Mouse (Mus musculus) liver, postnatal 0 days (tissue): Measurements from ENCODE around the gene Eif3d. TPM values are rescaled to one million over a fixed set of nuclear protein-coding genes. Genes with fewer than 3 reads are reported as not detected.

Source experiments
- ATAC-seq: fragments of 200-750 bp; cut with Nextera tagmentation; 2 replicates; pipeline ENCODE4 v1.8.0; 2017; ENCODE audit warnings: mild to moderate bottlenecking, moderate library complexity
- DNase-seq: peaks from one replicate; pipeline ENCODE4 v3.0.0-alpha.2; 2016
- H3K27ac ChIP-seq: fragments of 300-500 bp; sonication (generic); 2 replicates; pipeline ENCODE4 v1.5.1; 2014; ENCODE audit warnings: antibody characterized with exemption, moderate library complexity, mild to moderate bottlenecking, low read depth
- H3K27me3 ChIP-seq: fragments of 300-500 bp; sonication (generic); 2 replicates; pipeline ENCODE4 v1.6.1; 2014; ENCODE audit warnings: low read length, control low read depth, mixed read lengths; ENCODE audit not compliant: insufficient read depth
- H3K36me3 ChIP-seq: fragments of 300-500 bp; sonication (generic); replicated peaks from 2 replicates; pipeline ENCODE4 v1.6.1; 2014; ENCODE audit warnings: mild to moderate bottlenecking, control low read depth, low read length, moderate library complexity, mixed read lengths; ENCODE audit not compliant: insufficient read depth
- H3K4me1 ChIP-seq: fragments of 300-500 bp; sonication (generic); 2 replicates; pipeline ENCODE4 v1.6.1; 2014; ENCODE audit warnings: antibody characterized with exemption, mild to moderate bottlenecking, control low read depth; ENCODE audit not compliant: insufficient read depth
- H3K4me2 ChIP-seq: fragments of 300-500 bp; sonication (generic); 2 replicates; pipeline ENCODE4 v1.6.1; 2014; ENCODE audit warnings: low read depth, mild to moderate bottlenecking, low read length, moderate library complexity, mixed read lengths
- H3K4me3 ChIP-seq: fragments of 300-500 bp; sonication (generic); 2 replicates; pipeline ENCODE4 v1.5.1; 2014; ENCODE audit warnings: low read depth, low read length
- H3K9ac ChIP-seq: fragments of 300-500 bp; sonication (generic); replicated peaks from 2 replicates; pipeline ENCODE4 v1.6.1; 2014; ENCODE audit warnings: mild to moderate bottlenecking, moderate library complexity
- H3K9me3 ChIP-seq: fragments of 300-500 bp; sonication (generic); 2 replicates; pipeline ENCODE4 v1.6.1; 2016; ENCODE audit warnings: mild to moderate bottlenecking, control low read depth, low read length, mixed read lengths
- CTCF ChIP-seq: sonication (generic); IDR thresholded peaks from 2 replicates; pipeline ENCODE4 v1.5.1; 2016; ENCODE audit warnings: antibody characterized with exemption, low read depth
- EP300 ChIP-seq: IDR thresholded peaks from 2 replicates; pipeline ENCODE4 v1.6.1; 2016; ENCODE audit warnings: antibody characterized with exemption, low read depth, mild to moderate bottlenecking
- WGBS: fragments of 180-500 bp; shearing (Covaris S2); extraction: QIAGEN DNeasy Blood & Tissue Kit; methylation state at CpG from one replicate; pipeline ENCODE4 v1.1.7; 2014; ENCODE audit not compliant: insufficient replicate concordance; 5-methylcytosine and 5-hydroxymethylcytosine counted together
- polyA plus RNA-seq: library from polyadenylated mRNA; unstranded; fragments of >200 nt; fragmentation: Nextera tagmentation; extraction: Ambion mirVana; gene quantifications from 2 replicates; pipeline ENCODE4 v1.2.1, GENCODE M21; 2015

Gene Eif3d
- polyA plus RNA-seq, 1 experiment from 2014 or later, result 68.4 TPM

DNA sequence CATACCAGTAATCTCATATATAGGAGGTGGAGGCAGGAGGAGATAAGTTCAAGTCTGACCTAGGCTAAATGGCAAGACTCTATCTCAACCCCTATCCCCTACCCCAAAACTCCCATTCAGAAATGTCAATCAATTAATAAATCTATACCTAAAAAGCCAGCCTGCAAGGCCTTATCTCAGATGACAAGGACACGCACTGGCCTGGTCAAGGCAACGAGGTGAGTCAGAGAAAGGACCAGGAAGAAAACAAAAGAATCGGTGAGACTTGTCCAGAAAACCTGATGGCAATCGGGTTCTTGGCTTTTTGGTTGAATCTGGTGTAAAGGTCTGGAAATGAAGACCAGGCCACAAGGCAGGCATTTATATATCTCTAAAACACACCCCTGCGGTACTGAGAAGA, 43.7 kb downstream of the Eif3d start:
- H3K27me3 ChIP-seq, result no peaks in the 10 kb centered on the region
- H3K4me1 ChIP-seq, result peaks cover 47% of the 10 kb centered on the region
- H3K4me3 ChIP-seq, result no peak overlapping the region
- peak overlapping the region; percentile 81; the same call in 1 of the 2 replicates for H3K4me2 ChIP-seq
- TF ChIP-seq CTCF (no peak), EP300 (no peak)
- no peaks in the 10 kb centered on the region for H3K9me3 ChIP-seq
- DNase-seq, result no peak
- peak overlapping the region; percentile 76; the same call in 1 of the 2 replicates for H3K9ac ChIP-seq
- 81% methylated on average over 5 of the region's 5 CpGs for WGBS
- H3K27ac ChIP-seq, result no peak overlapping the region
- H3K36me3 ChIP-seq, result peaks cover 26% of the 10 kb centered on the region
- no peak for ATAC-seq

DNA sequence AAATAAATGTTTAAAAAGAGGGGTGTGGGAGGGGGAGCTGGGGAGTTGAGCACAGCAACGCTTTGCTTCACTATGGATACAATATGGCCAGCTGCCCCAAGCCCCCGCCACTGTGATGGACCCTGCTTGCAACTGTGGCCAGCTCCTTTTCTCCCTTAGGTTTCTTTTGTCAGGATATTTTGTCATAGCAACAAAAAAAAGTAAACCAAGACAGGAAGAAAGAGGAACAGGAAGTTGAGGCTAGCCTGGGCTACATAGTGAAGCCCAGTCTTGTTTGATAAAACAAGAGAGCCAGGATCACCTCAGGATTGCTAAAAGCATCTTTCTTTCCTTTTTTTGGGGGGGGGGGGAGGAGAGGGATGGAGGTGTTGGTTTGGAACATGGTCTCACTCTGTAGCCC, 45.4 kb downstream of the Eif3d start:
- WGBS, result 95% methylated on average over 2 of the region's 2 CpGs
- Histone ChIP-seq H3K4me3 (no peak overlapping the region), H3K27ac (no peak overlapping the region), H3K27me3 (no peaks in the 10 kb centered on the region), H3K9ac (no peak overlapping the region), H3K4me2 (no peak overlapping the region), H3K4me1 (peaks cover 43% of the 10 kb centered on the region), H3K9me3 (no peaks in the 10 kb centered on the region), H3K36me3 (peaks cover 33% of the 10 kb centered on the region)
- DNase-seq (no peak), ATAC-seq (no peak)
- TF ChIP-seq EP300 (no peak), CTCF (no peak)

DNA sequence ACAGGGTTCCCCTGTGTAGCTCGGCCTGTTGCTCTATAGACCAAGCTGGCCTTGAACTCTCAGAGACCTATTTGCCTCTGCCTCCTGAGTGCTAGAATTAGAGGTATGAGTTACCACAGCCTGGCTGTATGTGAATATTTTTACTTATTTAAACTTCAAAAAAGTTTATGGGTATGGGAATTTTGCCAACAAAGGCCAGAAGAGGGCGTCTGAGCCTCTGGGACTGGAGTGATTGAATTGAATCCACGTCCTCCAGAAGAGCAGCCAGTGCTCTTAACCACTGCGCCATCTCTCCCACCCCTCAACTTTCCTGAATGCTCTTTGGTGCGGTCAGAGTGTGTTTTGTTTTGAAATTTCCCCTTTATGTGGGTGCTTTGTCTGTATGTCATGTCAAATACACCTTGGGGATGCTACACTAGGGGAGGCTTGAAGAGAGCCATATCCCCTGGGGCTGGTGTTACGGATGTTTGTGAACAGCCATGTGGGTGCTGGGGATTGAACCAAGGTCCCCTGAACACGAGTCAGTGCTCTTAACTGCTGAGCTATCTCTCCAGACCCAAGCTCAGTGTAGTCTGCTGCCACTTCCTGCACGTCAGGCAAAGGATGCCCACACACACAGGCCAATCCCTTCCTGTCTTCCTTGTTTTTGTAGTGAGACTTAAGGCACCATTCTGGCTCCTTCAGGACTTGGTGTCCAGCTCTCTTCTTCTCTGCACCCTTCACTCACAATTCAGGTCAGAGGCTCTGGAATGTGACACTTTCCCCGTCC, 47.2 kb downstream of the Eif3d start:
- TF ChIP-seq CTCF (peak; percentile 45), EP300 (no peak)

DNA sequence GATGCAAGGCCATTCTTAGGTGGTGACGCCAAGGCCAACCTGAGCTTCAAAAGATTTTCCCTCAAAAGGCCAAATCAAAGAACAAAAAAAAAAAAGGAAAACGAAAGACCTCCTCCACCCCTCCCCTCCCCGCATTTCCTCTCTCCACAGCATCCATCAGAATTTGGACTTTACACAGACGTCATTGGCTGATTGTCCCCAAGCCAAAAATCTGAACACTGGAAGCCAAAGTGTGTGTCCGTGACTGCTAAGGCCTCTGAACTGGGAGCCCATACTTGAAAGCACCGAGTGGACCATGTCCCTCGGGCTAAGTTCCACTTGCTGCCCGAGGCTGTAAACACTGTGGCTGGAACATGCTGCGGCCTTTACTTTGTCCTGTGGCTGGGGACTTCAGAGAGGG, 47.9 kb downstream of the Eif3d start:
- Histone ChIP-seq H3K4me1 (peaks cover 30% of the 10 kb centered on the region), H3K36me3 (peaks cover 52% of the 10 kb centered on the region), H3K4me2 (no peak overlapping the region), H3K4me3 (no peak overlapping the region), H3K27me3 (no peaks in the 10 kb centered on the region), H3K27ac (peak overlapping the region; percentile 98), H3K9ac (no peak overlapping the region; the same call in none of the 2 replicates), H3K9me3 (no peaks in the 10 kb centered on the region)
- WGBS, result 54% methylated on average over 9 of the region's 9 CpGs
- TF ChIP-seq EP300 (peak; percentile 71), CTCF (no peak)
- ATAC-seq (peak; percentile 95), DNase-seq (peak; percentile 69)

More for the DNA sequence above, 47.2 kb downstream of the Eif3d start:
- H3K27me3 ChIP-seq, result no peaks in the 10 kb centered on the region
- H3K9me3 ChIP-seq, result no peaks in the 10 kb centered on the region
- peaks cover 33% of the 10 kb centered on the region for H3K4me1 ChIP-seq
- WGBS, result 67% methylated on average over 9 of the region's 9 CpGs
- H3K4me3 ChIP-seq, result no peak overlapping the region
- no peak for DNase-seq
- peak; percentile 63 for ATAC-seq
- peak overlapping the region; percentile 98 for H3K27ac ChIP-seq
- H3K9ac ChIP-seq, result no peak overlapping the region; the same call in 1 of the 2 replicates
- no peak overlapping the region for H3K4me2 ChIP-seq
- H3K36me3 ChIP-seq, result peaks cover 45% of the 10 kb centered on the region

DNA sequence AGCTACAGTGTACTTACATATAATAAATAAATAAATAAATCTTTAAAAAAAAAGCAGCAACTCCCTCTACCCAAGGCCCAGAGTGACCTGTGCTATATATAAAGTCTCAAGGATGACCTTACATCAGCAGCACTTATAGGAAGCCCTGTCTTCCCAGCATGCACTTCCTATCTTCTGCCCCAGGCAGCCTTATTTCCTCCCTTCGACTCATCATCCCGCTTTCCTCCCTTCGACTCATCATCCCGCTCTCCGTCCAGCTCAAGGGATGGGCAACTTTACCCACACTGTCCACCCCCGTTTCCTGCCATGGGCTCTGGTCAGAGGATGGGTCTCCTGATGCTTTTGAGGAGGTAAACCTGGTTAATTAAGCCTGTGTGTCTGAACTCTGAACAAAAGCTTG, 49.0 kb downstream of the Eif3d start:
- peak overlapping the region; percentile 53; the same call in 1 of the 2 replicates for H3K9ac ChIP-seq
- DNase-seq, result no peak
- H3K4me1 ChIP-seq, result peaks cover 19% of the 10 kb centered on the region
- no peaks in the 10 kb centered on the region for H3K27me3 ChIP-seq
- no peaks in the 10 kb centered on the region for H3K9me3 ChIP-seq
- no peak for ATAC-seq
- peaks cover 48% of the 10 kb centered on the region for H3K36me3 ChIP-seq
- 83% methylated on average over 6 of the region's 6 CpGs for WGBS
- H3K4me3 ChIP-seq, result no peak overlapping the region
- H3K4me2 ChIP-seq, result no peak overlapping the region
- TF ChIP-seq EP300, result no peak
- no peak for TF ChIP-seq CTCF
- peak overlapping the region; percentile 98 for H3K27ac ChIP-seq

DNA sequence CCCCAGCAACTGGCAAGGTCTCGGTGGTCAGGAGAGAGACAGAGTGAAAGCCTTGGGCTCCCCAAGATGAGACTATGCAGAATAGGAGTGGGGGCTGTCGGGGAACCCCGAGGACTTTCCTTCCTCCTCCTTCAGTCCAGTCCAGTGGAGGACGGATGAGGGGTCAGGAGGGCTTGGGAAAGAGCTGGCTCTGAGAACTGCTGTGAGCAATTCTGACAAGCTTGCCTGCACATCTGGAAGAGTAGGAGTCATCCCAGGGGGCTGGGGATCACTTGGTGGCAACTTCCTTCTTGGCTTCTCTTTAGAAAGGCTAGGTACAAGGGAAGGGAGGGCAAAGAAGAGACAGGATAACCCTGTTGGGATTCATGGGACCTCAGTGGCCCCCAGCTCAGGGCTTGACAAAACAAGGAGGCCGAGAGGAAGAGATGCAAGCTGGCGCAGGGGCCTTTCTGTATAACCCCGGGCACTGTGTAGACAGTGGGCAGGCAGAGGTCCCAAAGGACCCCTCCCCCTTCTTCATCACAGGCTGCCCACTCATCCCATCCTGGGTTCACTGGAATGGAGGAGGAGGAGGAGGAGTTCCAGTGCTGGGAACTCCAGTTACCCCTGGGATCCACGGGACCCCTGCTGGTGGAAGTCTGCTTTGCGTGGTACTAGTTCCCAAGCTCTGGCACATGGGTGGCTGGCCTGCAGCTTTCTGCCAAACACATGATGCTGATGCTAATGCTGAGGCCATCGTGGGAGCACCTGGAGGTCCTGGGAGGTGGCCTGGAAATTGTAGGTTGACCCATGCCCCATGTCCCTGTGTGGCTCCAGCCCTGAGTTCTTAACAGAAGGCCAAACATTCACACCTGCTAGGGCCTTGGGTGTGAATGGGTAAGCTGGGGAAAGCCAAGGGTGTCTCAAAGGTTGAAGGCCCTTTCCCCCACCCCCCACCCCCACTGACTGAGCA, 49.8 kb downstream of the Eif3d start:
- DNase-seq (peak; percentile 50), ATAC-seq (no peak)
- H3K27me3 ChIP-seq, result no peaks in the 10 kb centered on the region
- H3K4me3 ChIP-seq, result no peak overlapping the region
- peak; percentile 56 for TF ChIP-seq CTCF
- no peak for TF ChIP-seq EP300
- H3K27ac ChIP-seq, result peak overlapping the region; percentile 49; the same call in 1 of the 2 replicates
- H3K9me3 ChIP-seq, result no peaks in the 10 kb centered on the region
- WGBS, result 71% methylated on average over 10 of the region's 10 CpGs
- no peak overlapping the region for H3K4me2 ChIP-seq
- H3K4me1 ChIP-seq, result peaks cover 19% of the 10 kb centered on the region
- peaks cover 51% of the 10 kb centered on the region for H3K36me3 ChIP-seq
- no peak overlapping the region for H3K9ac ChIP-seq
